Mouse (Mus musculus): Measurements from ENCODE around the gene Il27. TPM values are rescaled to one million over a fixed set of nuclear protein-coding genes. Genes with fewer than 3 reads are reported as not detected.

The Il27 gene
- polyA plus RNA-seq, 1 experiment from 2014 or later: not detected

DNA sequence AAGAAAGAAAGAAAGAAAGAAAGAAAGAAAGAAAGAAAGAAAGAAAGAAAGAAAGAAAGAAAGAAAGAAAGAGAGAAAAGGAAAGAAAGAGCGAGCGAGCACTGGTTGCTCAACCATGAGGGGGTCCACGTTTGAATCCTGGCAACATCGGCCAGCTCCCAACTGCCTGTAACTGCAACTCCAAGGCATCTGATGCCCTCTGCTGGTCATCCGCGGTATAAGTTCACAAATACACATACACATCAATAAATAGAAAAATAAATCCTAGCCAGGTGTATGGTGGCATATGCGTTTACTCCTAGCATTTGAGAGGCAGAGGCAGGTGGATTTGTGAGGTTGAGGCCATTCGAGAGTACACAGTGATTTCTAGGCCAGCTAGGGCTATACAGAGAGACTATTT lies 17.8 kb downstream of the Il27 start:
- no peaks in the 10 kb centered on the region for H3K9me3 ChIP-seq (replicated peaks; ENCODE audit: control insufficient read depth, low read length)
- peaks cover 10% of the 10 kb centered on the region for H3K36me3 ChIP-seq (ENCODE audit: control insufficient read depth, insufficient read depth)
- 56% methylated on average over 8 of the region's 8 CpGs for WGBS
- no peak overlapping the region for H3K4me3 ChIP-seq (ENCODE audit: low read length)
- no peak overlapping the region for H3K27ac ChIP-seq (ENCODE audit: low read length)
- 0 out of 2 replicates have a peak, but pooled peaks cover 1% of the 10 kb centered on the region for H3K4me1 ChIP-seq (ENCODE audit: control insufficient read depth, insufficient read depth, low read length)
- no peak overlapping the region for H3K4me2 ChIP-seq (ENCODE audit: low read depth, low read length)
- ATAC-seq (replicated peaks; ENCODE audit: extremely low read depth, insufficient read depth, low FRiP score): no peak
- no peaks in the 10 kb centered on the region for H3K27me3 ChIP-seq (ENCODE audit: control insufficient read depth, insufficient read depth, low read length)
- no peak overlapping the region for H3K9ac ChIP-seq (ENCODE audit: low read length)

DNA sequence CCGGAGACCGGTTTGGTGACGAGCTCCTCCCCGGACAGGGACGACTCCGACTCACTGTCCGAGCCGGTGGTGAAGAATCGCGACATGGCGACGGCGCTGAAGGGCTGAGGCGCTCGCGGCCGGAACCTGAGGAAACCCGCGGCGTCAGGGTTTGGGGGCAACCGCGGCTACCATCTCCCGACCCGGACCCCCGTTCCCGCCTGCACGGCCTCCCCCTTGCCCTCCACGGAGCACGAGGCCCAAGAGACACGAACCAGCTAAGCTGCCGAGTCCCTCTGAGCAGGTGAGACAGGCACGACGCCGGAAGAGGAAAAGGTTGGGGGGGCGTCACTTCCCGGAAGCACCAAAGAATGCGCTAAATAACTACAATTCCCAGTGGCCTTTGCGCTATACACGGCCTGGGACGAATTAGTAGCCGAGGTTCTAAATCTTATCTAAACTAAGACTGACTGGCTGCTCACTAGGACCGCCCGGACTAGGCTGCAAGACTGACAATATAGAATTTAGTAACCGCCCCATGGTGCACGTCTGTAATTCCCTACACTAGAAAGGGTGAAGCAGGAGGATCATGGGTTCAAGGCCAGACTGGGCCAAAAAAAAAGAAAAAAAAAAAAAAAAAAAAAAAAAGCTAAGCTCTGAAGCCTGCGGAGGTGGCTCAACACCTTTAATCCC lies 28.5 kb downstream of the Il27 start, which contains the start of gene Eif3c:
Gene Eif3c (minus strand): TSS at position 318 of the 672 bp plus-strand sequence.
- H3K4me2 ChIP-seq (ENCODE audit: low read depth, low read length): peak within 1 kb of the TSS; percentile 84
- peaks cover 7% of the 10 kb centered on the region; the same call in 1 of the 2 replicates for H3K4me1 ChIP-seq (ENCODE audit: control insufficient read depth, insufficient read depth, low read length)
- peak; percentile 94 for ATAC-seq (replicated peaks; ENCODE audit: extremely low read depth, insufficient read depth, low FRiP score)
- peak within 1 kb of the TSS; percentile 99 for H3K4me3 ChIP-seq (ENCODE audit: low read length)
- peaks cover 29% of the 10 kb centered on the region for H3K36me3 ChIP-seq (ENCODE audit: control insufficient read depth, insufficient read depth)
- under 1% methylated on average over 46 of the region's 46 CpGs for WGBS
- peak within 1 kb of the TSS; percentile 91 for H3K9ac ChIP-seq (ENCODE audit: low read length)
- H3K27ac ChIP-seq (ENCODE audit: low read length): peak within 1 kb of the TSS; percentile 88
- H3K9me3 ChIP-seq (replicated peaks; ENCODE audit: control insufficient read depth, low read length): no peaks in the 10 kb centered on the region
- no peaks in the 10 kb centered on the region for H3K27me3 ChIP-seq (ENCODE audit: control insufficient read depth, insufficient read depth, low read length)

DNA sequence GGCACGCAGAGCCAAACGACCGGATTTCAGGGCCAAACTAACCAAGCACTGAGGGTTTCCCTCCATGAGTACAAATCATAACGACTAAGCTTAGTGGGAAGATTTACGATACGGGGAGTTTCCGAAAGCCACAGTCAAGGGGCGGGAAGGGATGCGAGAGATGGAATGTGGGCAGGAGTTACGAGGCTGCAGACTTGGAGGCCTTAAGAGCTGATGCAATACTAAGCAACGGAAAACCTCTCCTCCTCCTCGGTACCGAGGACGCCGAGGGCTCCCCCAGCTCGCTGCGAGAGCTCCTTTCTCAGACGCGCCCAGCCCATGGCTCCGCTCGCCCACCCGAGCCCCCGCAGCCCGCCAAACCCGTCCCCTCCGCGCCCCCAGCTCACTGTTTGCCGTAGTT lies 29.0 kb downstream of the Il27 start:
- no peaks in the 10 kb centered on the region for H3K9me3 ChIP-seq (replicated peaks; ENCODE audit: control insufficient read depth, low read length)
- peak overlapping the region; percentile 91 for H3K9ac ChIP-seq (ENCODE audit: low read length)
- H3K27ac ChIP-seq (ENCODE audit: low read length): peak overlapping the region; percentile 88
- peaks cover 7% of the 10 kb centered on the region; the same call in 1 of the 2 replicates for H3K4me1 ChIP-seq (ENCODE audit: control insufficient read depth, insufficient read depth, low read length)
- H3K36me3 ChIP-seq (ENCODE audit: control insufficient read depth, insufficient read depth): peaks cover 34% of the 10 kb centered on the region
- peak; percentile 42 for ATAC-seq (replicated peaks; ENCODE audit: extremely low read depth, insufficient read depth, low FRiP score)
- WGBS: 1% methylated on average over 28 of the region's 28 CpGs
- H3K27me3 ChIP-seq (ENCODE audit: control insufficient read depth, insufficient read depth, low read length): no peaks in the 10 kb centered on the region
- H3K4me3 ChIP-seq (ENCODE audit: low read length): peak overlapping the region; percentile 99
- peak overlapping the region; percentile 84 for H3K4me2 ChIP-seq (ENCODE audit: low read depth, low read length)

DNA sequence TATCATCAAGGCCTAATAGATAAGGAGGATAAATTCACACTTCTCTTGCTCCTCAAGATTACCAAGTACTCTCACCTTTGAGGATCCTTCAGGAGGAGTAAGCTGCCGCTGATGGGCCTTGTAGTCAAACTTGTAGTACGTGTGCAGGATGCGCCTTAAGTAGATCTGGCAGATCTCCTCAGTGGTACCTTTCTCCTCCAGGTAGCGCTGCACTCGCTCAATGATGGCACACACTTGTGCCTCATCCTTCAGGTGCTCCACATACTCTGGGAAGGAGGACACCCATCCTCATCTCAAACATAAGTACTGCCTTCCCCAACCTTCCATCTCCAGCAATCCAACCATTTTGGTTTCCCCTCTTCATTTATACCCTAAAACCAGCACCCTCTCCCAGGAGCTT lies 38.1 kb downstream of the Il27 start:
- H3K4me3 ChIP-seq (ENCODE audit: low read length): no peak overlapping the region
- no peaks in the 10 kb centered on the region for H3K27me3 ChIP-seq (ENCODE audit: control insufficient read depth, insufficient read depth, low read length)
- H3K4me1 ChIP-seq (ENCODE audit: control insufficient read depth, insufficient read depth, low read length): no peaks in the 10 kb centered on the region
- no peak for ATAC-seq (replicated peaks; ENCODE audit: extremely low read depth, insufficient read depth, low FRiP score)
- no peak overlapping the region for H3K4me2 ChIP-seq (ENCODE audit: low read depth, low read length)
- no peaks in the 10 kb centered on the region for H3K9me3 ChIP-seq (replicated peaks; ENCODE audit: control insufficient read depth, low read length)
- peaks cover 82% of the 10 kb centered on the region for H3K36me3 ChIP-seq (ENCODE audit: control insufficient read depth, insufficient read depth)
- no peak overlapping the region for H3K27ac ChIP-seq (ENCODE audit: low read length)
- no peak overlapping the region for H3K9ac ChIP-seq (ENCODE audit: low read length)
- WGBS: 98% methylated on average over 5 of the region's 5 CpGs

DNA sequence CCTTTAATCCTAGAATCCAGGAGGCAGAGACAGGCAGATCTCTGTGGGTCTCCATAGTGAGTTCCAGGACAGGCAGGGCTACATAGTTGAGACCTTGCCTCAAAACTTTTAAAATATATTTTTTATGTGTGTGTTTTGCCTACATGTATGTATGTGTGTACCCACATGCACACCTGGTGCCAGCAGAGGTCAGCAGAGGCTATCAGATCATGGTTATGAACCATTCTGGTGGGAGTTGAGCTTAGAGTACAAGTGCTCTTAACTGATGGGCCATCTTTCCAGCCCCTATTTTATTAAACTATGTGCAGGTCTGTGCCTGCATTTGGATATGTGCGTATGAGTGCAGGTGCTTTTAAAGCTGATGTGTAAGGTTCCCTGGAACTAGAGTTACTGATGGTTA lies 39.9 kb downstream of the Il27 start:
- no peaks in the 10 kb centered on the region for H3K9me3 ChIP-seq (replicated peaks; ENCODE audit: control insufficient read depth, low read length)
- WGBS: 94% methylated on average over 1 of the region's 1 CpGs
- peaks cover 89% of the 10 kb centered on the region for H3K36me3 ChIP-seq (ENCODE audit: control insufficient read depth, insufficient read depth)
- ATAC-seq (replicated peaks; ENCODE audit: extremely low read depth, insufficient read depth, low FRiP score): no peak
- H3K9ac ChIP-seq (ENCODE audit: low read length): no peak overlapping the region
- H3K4me3 ChIP-seq (ENCODE audit: low read length): no peak overlapping the region
- H3K27ac ChIP-seq (ENCODE audit: low read length): no peak overlapping the region
- H3K4me1 ChIP-seq (ENCODE audit: control insufficient read depth, insufficient read depth, low read length): no peaks in the 10 kb centered on the region
- H3K27me3 ChIP-seq (ENCODE audit: control insufficient read depth, insufficient read depth, low read length): no peaks in the 10 kb centered on the region
- H3K4me2 ChIP-seq (ENCODE audit: low read depth, low read length): no peak overlapping the region

DNA sequence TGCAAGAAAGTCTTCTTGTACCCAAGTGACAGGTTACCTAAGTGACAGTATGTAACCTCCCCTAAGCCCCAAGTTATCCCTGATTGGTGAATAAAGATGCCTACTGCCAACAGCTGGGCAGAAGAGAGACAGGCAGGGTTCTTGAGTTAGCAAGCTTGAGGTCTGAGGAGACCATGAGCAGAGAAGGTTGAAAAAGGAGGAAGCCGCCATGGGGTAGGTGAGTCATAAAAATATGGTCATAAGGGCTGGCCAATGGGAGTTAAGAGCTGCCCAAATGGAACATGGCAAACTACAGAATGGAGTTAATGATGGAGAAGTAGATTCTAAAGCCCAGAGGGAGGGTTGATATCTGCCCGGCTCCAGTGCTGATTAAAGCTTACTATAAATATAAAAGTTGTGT lies 49.1 kb downstream of the Il27 start:
- ATAC-seq (replicated peaks; ENCODE audit: extremely low read depth, insufficient read depth, low FRiP score): no peak
- H3K4me1 ChIP-seq (ENCODE audit: control insufficient read depth, insufficient read depth, low read length): no peaks in the 10 kb centered on the region
- no peaks in the 10 kb centered on the region for H3K9me3 ChIP-seq (replicated peaks; ENCODE audit: control insufficient read depth, low read length)
- no peak overlapping the region for H3K4me3 ChIP-seq (ENCODE audit: low read length)
- H3K4me2 ChIP-seq (ENCODE audit: low read depth, low read length): no peak overlapping the region
- no peak overlapping the region for H3K27ac ChIP-seq (ENCODE audit: low read length)
- 86% methylated on average over 2 of the region's 2 CpGs for whole genome bisulfite sequencing
- H3K9ac ChIP-seq (ENCODE audit: low read length): no peak overlapping the region
- H3K36me3 ChIP-seq (ENCODE audit: control insufficient read depth, insufficient read depth): peaks cover 46% of the 10 kb centered on the region
- H3K27me3 ChIP-seq (ENCODE audit: control insufficient read depth, insufficient read depth, low read length): no peaks in the 10 kb centered on the region

DNA sequence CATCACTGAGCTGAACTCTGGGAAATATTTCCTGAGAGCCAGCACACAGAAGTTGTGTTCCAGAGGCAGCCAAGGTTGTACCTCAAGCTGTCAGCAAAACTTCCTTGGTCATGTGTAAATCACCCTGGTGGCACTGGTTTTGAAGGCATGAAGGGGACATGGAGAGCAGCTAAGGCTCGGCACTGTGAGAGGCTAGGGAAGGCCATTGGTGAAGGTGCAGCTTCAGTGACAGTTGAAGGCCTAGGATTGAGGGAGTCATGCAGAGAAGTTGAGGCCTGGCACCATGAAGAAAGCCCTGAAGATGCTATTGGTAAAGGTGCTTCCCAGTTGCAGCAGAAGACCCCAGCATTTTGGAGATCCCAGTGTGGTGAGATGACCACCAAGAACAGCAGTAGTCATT lies 53.1 kb downstream of the Il27 start:
- Histone ChIP-seq H3K9ac (ENCODE audit: low read length) (no peak overlapping the region), H3K9me3 (replicated peaks; ENCODE audit: control insufficient read depth, low read length) (no peaks in the 10 kb centered on the region), H3K27me3 (ENCODE audit: control insufficient read depth, insufficient read depth, low read length) (peaks cover 4% of the 10 kb centered on the region), H3K27ac (ENCODE audit: low read length) (no peak overlapping the region), H3K4me2 (ENCODE audit: low read depth, low read length) (no peak overlapping the region), H3K4me3 (ENCODE audit: low read length) (no peak overlapping the region), H3K4me1 (ENCODE audit: control insufficient read depth, insufficient read depth, low read length) (no peaks in the 10 kb centered on the region), H3K36me3 (ENCODE audit: control insufficient read depth, insufficient read depth) (peaks cover 12% of the 10 kb centered on the region)
- ATAC-seq (replicated peaks; ENCODE audit: extremely low read depth, insufficient read depth, low FRiP score): no peak
- WGBS: 68% methylated on average over 1 of the region's 1 CpGs

Small RNA genes within 50 kb of the gene (microRNA-seq; reads per million reads assigned to microRNA genes)
- 1.2 reads per million for gene Mir7059

Other genes with a start within 250 kb of the Il27 start
- gene Lat, start 225.4 kb downstream of the Il27 start, polyA plus RNA-seq (2015; fragmentation: Nextera tagmentation; extraction: Ambion mirVana): 17.4 and 51.1 TPM in 2 replicates
- gene Spns1, start 217.5 kb downstream of the Il27 start, polyA plus RNA-seq (2015; fragmentation: Nextera tagmentation; extraction: Ambion mirVana): 41.1 and 45.9 TPM in 2 replicates
- gene Nfatc2ip, start 198.2 kb downstream of the Il27 start, polyA plus RNA-seq (2015; fragmentation: Nextera tagmentation; extraction: Ambion mirVana): 1.4 TPM in 2 replicates
- gene Cd19, start 180.1 kb downstream of the Il27 start, polyA plus RNA-seq (2015; fragmentation: Nextera tagmentation; extraction: Ambion mirVana): 0.05 and 0.09 TPM in 2 replicates
- gene Rabep2, start 166.2 kb downstream of the Il27 start, polyA plus RNA-seq (2015; fragmentation: Nextera tagmentation; extraction: Ambion mirVana): 22.1 and 22.2 TPM in 2 replicates
- gene Atp2a1, start 131.8 kb downstream of the Il27 start, polyA plus RNA-seq (2015; fragmentation: Nextera tagmentation; extraction: Ambion mirVana): 1.4 and 6.4 TPM in 2 replicates
- gene Sh2b1, start 119.5 kb downstream of the Il27 start, polyA plus RNA-seq (2015; fragmentation: Nextera tagmentation; extraction: Ambion mirVana): 44.3 and 46.0 TPM in 2 replicates
- 224 and 229 TPM in 2 replicates for gene Tufm, start 107.6 kb downstream of the Il27 start, polyA plus RNA-seq (2015; fragmentation: Nextera tagmentation; extraction: Ambion mirVana)
- 29.7 and 30.6 TPM in 2 replicates for gene Atxn2l, start 91.5 kb downstream of the Il27 start, polyA plus RNA-seq (2015; fragmentation: Nextera tagmentation; extraction: Ambion mirVana)
- 115 and 120 TPM in 2 replicates for gene Eif3c, start 28.5 kb downstream of the Il27 start, polyA plus RNA-seq (2015; fragmentation: Nextera tagmentation; extraction: Ambion mirVana)
- gene Apobr, start 10.0 kb downstream of the Il27 start, polyA plus RNA-seq (2015; fragmentation: Nextera tagmentation; extraction: Ambion mirVana): 0.71 and 0.75 TPM in 2 replicates
- 20.2 TPM in 2 replicates for gene Cln3, start 9.1 kb downstream of the Il27 start, polyA plus RNA-seq (2015; fragmentation: Nextera tagmentation; extraction: Ambion mirVana)
- 12.8 and 12.9 TPM in 2 replicates for gene Nupr1, start 35.9 kb upstream of the Il27 start, polyA plus RNA-seq (2015; fragmentation: Nextera tagmentation; extraction: Ambion mirVana)
- gene Sgf29, start 54.4 kb upstream of the Il27 start, polyA plus RNA-seq (2015; fragmentation: Nextera tagmentation; extraction: Ambion mirVana): 36.1 and 39.1 TPM in 2 replicates
- gene Sult1a1, start 81.5 kb upstream of the Il27 start, polyA plus RNA-seq (2015; fragmentation: Nextera tagmentation; extraction: Ambion mirVana): 17.4 and 18.5 TPM in 2 replicates
- 75.4 and 85.6 TPM in 2 replicates for gene Bola2, start 100.5 kb upstream of the Il27 start, polyA plus RNA-seq (2015; fragmentation: Nextera tagmentation; extraction: Ambion mirVana)
- 6.6 and 6.7 TPM in 2 replicates for gene Slx1b, start 100.8 kb upstream of the Il27 start, polyA plus RNA-seq (2015; fragmentation: Nextera tagmentation; extraction: Ambion mirVana)
- 57.7 and 131 TPM in 2 replicates for gene Coro1a, start 112.8 kb upstream of the Il27 start, polyA plus RNA-seq (2015; fragmentation: Nextera tagmentation; extraction: Ambion mirVana)
- 58.6 and 62.5 TPM in 2 replicates for gene Mapk3, start 164.7 kb upstream of the Il27 start, polyA plus RNA-seq (2015; fragmentation: Nextera tagmentation; extraction: Ambion mirVana)
- gene Gdpd3, start 171.4 kb upstream of the Il27 start, polyA plus RNA-seq (2015; fragmentation: Nextera tagmentation; extraction: Ambion mirVana): 0.75 and 1.00 TPM in 2 replicates
- 80.8 and 84.6 TPM in 2 replicates for gene Ypel3, start 182.0 kb upstream of the Il27 start, polyA plus RNA-seq (2015; fragmentation: Nextera tagmentation; extraction: Ambion mirVana)
- 0.09 and 0.58 TPM in 2 replicates for gene Tbx6, start 186.5 kb upstream of the Il27 start, polyA plus RNA-seq (2015; fragmentation: Nextera tagmentation; extraction: Ambion mirVana)
- 133 and 159 TPM in 2 replicates for gene Ppp4c, start 197.6 kb upstream of the Il27 start, polyA plus RNA-seq (2015; fragmentation: Nextera tagmentation; extraction: Ambion mirVana)
- 0.86 and 1.4 TPM in 2 replicates for gene Fam57b, start 202.7 kb upstream of the Il27 start, polyA plus RNA-seq (2015; fragmentation: Nextera tagmentation; extraction: Ambion mirVana)
- not detected in 2 replicates for gene 4930451I11Rik, start 236.7 kb upstream of the Il27 start, polyA plus RNA-seq (2015; fragmentation: Nextera tagmentation; extraction: Ambion mirVana)

All from heart, embryonic 16.5 days (tissue).